Mouse (Mus musculus) hindbrain, embryonic 12.5 days (tissue): ENCODE measurements around the gene Trim27. TPM values are rescaled to one million over a fixed set of nuclear protein-coding genes. Genes with fewer than 3 reads are reported as not detected.

Source experiments
- ATAC-seq: fragments of 200-750 bp; cut with Nextera tagmentation; 2 replicates; pipeline ENCODE4 v1.8.0; 2017; ENCODE audit warnings: moderate TSS enrichment; ENCODE audit not compliant: low FRiP score
- H3K27ac ChIP-seq: fragments of 300-500 bp; sonication (generic); 2 replicates; pipeline ENCODE4 v1.5.1; 2016; ENCODE audit warnings: mild to moderate bottlenecking
- H3K27me3 ChIP-seq: fragments of 300-500 bp; sonication (generic); 2 replicates; pipeline ENCODE4 v1.6.1; 2016; ENCODE audit warnings: mild to moderate bottlenecking
- H3K36me3 ChIP-seq: fragments of 300-500 bp; sonication (generic); 2 replicates; pipeline ENCODE4 v1.6.1; 2016; ENCODE audit warnings: mild to moderate bottlenecking
- H3K4me1 ChIP-seq: fragments of 300-500 bp; sonication (generic); 2 replicates; pipeline ENCODE4 v1.6.1; 2016
- H3K4me2 ChIP-seq: fragments of 300-500 bp; sonication (generic); replicated peaks from 2 replicates; pipeline ENCODE4 v1.6.1; 2016; ENCODE audit warnings: mild to moderate bottlenecking
- H3K4me3 ChIP-seq: fragments of 300-500 bp; sonication (generic); 2 replicates; pipeline ENCODE4 v1.5.1; 2016; ENCODE audit warnings: mild to moderate bottlenecking
- H3K9ac ChIP-seq: fragments of 300-500 bp; sonication (generic); 2 replicates; pipeline ENCODE4 v1.6.1; 2016; ENCODE audit warnings: mild to moderate bottlenecking, moderate library complexity
- H3K9me3 ChIP-seq: fragments of 300-500 bp; sonication (generic); replicated peaks from 2 replicates; pipeline ENCODE4 v1.6.1; 2016; ENCODE audit warnings: mild to moderate bottlenecking
- WGBS: fragments of 180-500 bp; shearing (Covaris S2); methylation state at CpG from one replicate; pipeline ENCODE4 v1.1.7; 2016; 5-methylcytosine and 5-hydroxymethylcytosine counted together
- polyA plus RNA-seq: library from polyadenylated mRNA; unstranded; fragments of >200 nt; fragmentation: Nextera tagmentation; extraction: Ambion mirVana; gene quantifications from 2 replicates; pipeline ENCODE4 v1.2.1, GENCODE M21; 2016

Trim27 gene
- polyA plus RNA-seq, 1 experiment from 2014 or later = 130 TPM

GRCm38 (mm10) chr13:21166936-21167909, 12.0 kb upstream of the Trim27 start:
- peak overlapping the region; percentile 86 for H3K4me2 ChIP-seq
- H3K27ac ChIP-seq = no peak overlapping the region; the same call in 1 of the 2 replicates
- peaks cover 7% of the 10 kb centered on the region for H3K4me1 ChIP-seq
- peak; percentile 49 for ATAC-seq
- no peaks in the 10 kb centered on the region for H3K36me3 ChIP-seq
- H3K9ac ChIP-seq = peak overlapping the region; percentile 49
- peak overlapping the region; percentile 52 for H3K4me3 ChIP-seq
- WGBS = 2% methylated on average over 27 of the region's 27 CpGs
- H3K27me3 ChIP-seq = no peaks in the 10 kb centered on the region; the same call in 1 of the 2 replicates
- H3K9me3 ChIP-seq = no peaks in the 10 kb centered on the region

DNA sequence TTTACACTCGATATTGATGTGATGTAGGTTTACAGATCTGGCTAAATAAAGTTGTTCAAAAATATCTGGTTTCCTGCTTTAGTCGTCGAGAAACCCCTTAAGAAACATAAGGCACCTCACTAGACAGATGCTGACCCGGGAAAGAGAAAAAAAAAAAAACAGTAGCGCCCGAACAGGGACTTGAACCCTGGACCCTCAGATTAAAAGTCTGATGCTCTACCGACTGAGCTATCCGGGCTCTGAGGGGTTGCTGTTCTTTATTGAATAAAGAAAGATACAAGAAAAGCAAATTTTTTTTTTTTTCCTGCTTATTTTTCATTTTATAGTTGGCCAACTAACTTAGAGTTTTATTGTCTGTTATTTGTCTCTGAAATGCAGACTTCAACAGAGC, 11.3 kb upstream of the Trim27 start:
- H3K9ac ChIP-seq = 0 out of 2 replicates have a peak overlapping the region, but pooled peaks have one; percentile 50
- H3K4me2 ChIP-seq = peak overlapping the region; percentile 86
- no peak; the same call in 1 of the 2 replicates for ATAC-seq
- H3K4me1 ChIP-seq = peaks cover 11% of the 10 kb centered on the region
- 2% methylated on average over 8 of the region's 8 CpGs for WGBS
- no peaks in the 10 kb centered on the region; the same call in 1 of the 2 replicates for H3K27me3 ChIP-seq
- H3K27ac ChIP-seq = no peak overlapping the region
- no peaks in the 10 kb centered on the region for H3K9me3 ChIP-seq
- no peaks in the 10 kb centered on the region for H3K36me3 ChIP-seq
- H3K4me3 ChIP-seq = peak overlapping the region; percentile 52

- 1% methylated on average over 16 of the region's 16 CpGs for WGBS
- Histone ChIP-seq H3K4me2 (peak overlapping the region; percentile 86), H3K9me3 (no peaks in the 10 kb centered on the region), H3K36me3 (no peaks in the 10 kb centered on the region), H3K27ac (no peak overlapping the region), H3K4me3 (peak overlapping the region; percentile 52), H3K9ac (peak overlapping the region; percentile 50), H3K4me1 (peaks cover 11% of the 10 kb centered on the region), H3K27me3 (no peaks in the 10 kb centered on the region; the same call in 1 of the 2 replicates)
- ATAC-seq = no peak
Observed at GRCm38 (mm10) chr13:21168371-21169011, 10.8 kb upstream of the Trim27 start.

GRCm38 (mm10) chr13:21169121-21169656, 10.1 kb upstream of the Trim27 start:
- no peaks in the 10 kb centered on the region; the same call in 1 of the 2 replicates for H3K27me3 ChIP-seq
- H3K4me3 ChIP-seq = peak overlapping the region; percentile 52
- no peak for ATAC-seq
- peaks cover 11% of the 10 kb centered on the region for H3K4me1 ChIP-seq
- no peak overlapping the region for H3K27ac ChIP-seq
- H3K4me2 ChIP-seq = peak overlapping the region; percentile 86
- H3K36me3 ChIP-seq = no peaks in the 10 kb centered on the region
- peak overlapping the region; percentile 50; the same call in 1 of the 2 replicates for H3K9ac ChIP-seq
- WGBS = 4% methylated on average over 14 of the region's 14 CpGs
- H3K9me3 ChIP-seq = no peaks in the 10 kb centered on the region

DNA sequence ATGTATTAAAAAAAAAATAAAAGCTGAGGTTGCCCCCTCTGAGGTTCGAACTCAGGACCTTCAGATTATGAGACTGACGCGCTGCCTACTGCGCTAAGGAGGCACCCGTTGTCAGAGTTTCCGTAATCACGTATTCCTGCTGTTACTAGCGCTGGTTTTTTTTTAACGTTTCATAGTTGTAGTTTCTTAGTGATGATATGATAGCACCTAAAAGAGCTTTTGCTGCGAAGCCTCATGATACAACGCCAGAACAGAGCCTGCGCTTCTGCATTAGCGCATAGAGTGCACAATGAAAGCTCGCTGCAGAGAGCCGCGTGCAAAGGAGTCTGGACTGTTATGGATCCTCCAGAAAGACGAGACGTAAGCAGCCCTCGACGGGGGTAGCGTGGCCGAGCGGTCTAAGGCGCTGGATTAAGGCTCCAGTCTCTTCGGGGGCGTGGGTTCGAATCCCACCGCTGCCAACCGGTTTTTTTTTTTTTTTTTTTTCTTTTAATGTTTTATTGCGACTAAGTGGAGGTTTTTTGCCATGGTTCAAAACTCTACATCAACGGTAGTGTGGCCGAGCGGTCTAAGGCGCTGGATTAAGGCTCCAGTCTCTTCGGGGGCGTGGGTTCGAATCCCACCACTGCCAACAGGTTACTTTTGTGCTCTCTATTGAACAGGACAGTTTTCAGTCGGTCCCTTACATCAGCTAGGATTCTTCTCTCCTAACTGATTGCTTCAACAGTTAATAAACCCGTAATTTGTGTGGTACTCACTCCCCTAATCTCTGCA, 9.4 kb upstream of the Trim27 start:
- Histone ChIP-seq H3K9me3 (no peaks in the 10 kb centered on the region), H3K36me3 (no peaks in the 10 kb centered on the region), H3K27ac (no peak overlapping the region), H3K4me3 (peak overlapping the region; percentile 52), H3K4me2 (peak overlapping the region; percentile 86), H3K4me1 (peaks cover 11% of the 10 kb centered on the region), H3K27me3 (no peaks in the 10 kb centered on the region), H3K9ac (no peak overlapping the region)
- peak; percentile 79 for ATAC-seq
- WGBS = under 1% methylated on average over 39 of the region's 39 CpGs

GRCm38 (mm10) chr13:21170431-21171155, 8.7 kb upstream of the Trim27 start:
- H3K9me3 ChIP-seq = no peaks in the 10 kb centered on the region
- H3K36me3 ChIP-seq = no peaks in the 10 kb centered on the region
- H3K9ac ChIP-seq = peak overlapping the region; percentile 49; the same call in 1 of the 2 replicates
- peak overlapping the region; percentile 86 for H3K4me2 ChIP-seq
- 32% methylated on average over 17 of the region's 17 CpGs for WGBS
- no peaks in the 10 kb centered on the region for H3K27me3 ChIP-seq
- H3K4me3 ChIP-seq = peak overlapping the region; percentile 52
- H3K4me1 ChIP-seq = peaks cover 11% of the 10 kb centered on the region
- H3K27ac ChIP-seq = no peak overlapping the region
- ATAC-seq = no peak

- H3K27ac ChIP-seq = no peak overlapping the region
- no peaks in the 10 kb centered on the region for H3K9me3 ChIP-seq
- peak overlapping the region; percentile 86 for H3K4me2 ChIP-seq
- H3K9ac ChIP-seq = peak overlapping the region; percentile 49; the same call in 1 of the 2 replicates
- peak overlapping the region; percentile 41 for H3K4me3 ChIP-seq
- no peak for ATAC-seq
- no peaks in the 10 kb centered on the region for H3K27me3 ChIP-seq
- H3K4me1 ChIP-seq = peaks cover 11% of the 10 kb centered on the region
- WGBS = 9% methylated on average over 15 of the region's 15 CpGs
- H3K36me3 ChIP-seq = no peaks in the 10 kb centered on the region
Observed at GRCm38 (mm10) chr13:21171156-21171530, 8.1 kb upstream of the Trim27 start.

DNA sequence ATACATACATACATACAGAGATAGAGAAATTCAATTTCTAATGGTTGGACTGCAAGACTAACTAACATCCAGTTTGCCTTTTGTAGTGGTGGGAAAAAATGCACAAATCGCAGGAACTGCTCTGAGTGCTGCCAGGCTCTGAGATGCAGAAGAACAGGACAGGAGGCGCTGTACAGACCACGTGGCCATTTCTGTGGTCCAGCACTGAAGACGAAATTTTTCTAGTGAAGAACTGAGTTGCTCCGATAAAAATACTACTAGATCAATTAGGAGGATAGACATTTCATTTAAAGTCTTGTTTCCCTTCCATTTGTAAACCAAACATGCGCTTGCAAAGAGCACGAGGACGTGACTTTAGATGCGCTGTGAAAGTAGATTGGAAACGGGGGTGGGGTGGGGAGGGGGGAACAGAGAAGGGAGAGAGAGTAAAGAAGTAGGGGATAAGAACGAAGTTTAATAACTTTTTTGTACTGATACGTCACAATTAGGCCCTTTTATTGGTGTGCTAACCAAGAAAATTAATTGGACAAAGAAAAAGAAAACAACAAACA, 7.6 kb upstream of the Trim27 start:
- Histone ChIP-seq H3K27ac (no peak overlapping the region), H3K27me3 (no peaks in the 10 kb centered on the region), H3K4me2 (peak overlapping the region; percentile 86), H3K9ac (no peak overlapping the region), H3K9me3 (no peaks in the 10 kb centered on the region), H3K36me3 (no peaks in the 10 kb centered on the region), H3K4me3 (peak overlapping the region; percentile 41), H3K4me1 (peaks cover 11% of the 10 kb centered on the region)
- no peak for ATAC-seq
- WGBS = under 1% methylated on average over 12 of the region's 12 CpGs

GRCm38 (mm10) chr13:21172241-21173027, 6.8 kb upstream of the Trim27 start:
- Histone ChIP-seq H3K4me3 (peak overlapping the region; percentile 41), H3K27me3 (no peaks in the 10 kb centered on the region), H3K4me1 (peaks cover 11% of the 10 kb centered on the region), H3K36me3 (no peaks in the 10 kb centered on the region), H3K9ac (no peak overlapping the region), H3K27ac (no peak overlapping the region), H3K9me3 (no peaks in the 10 kb centered on the region), H3K4me2 (peak overlapping the region; percentile 86)
- ATAC-seq = peak; percentile 49
- WGBS = under 1% methylated on average over 16 of the region's 16 CpGs

DNA sequence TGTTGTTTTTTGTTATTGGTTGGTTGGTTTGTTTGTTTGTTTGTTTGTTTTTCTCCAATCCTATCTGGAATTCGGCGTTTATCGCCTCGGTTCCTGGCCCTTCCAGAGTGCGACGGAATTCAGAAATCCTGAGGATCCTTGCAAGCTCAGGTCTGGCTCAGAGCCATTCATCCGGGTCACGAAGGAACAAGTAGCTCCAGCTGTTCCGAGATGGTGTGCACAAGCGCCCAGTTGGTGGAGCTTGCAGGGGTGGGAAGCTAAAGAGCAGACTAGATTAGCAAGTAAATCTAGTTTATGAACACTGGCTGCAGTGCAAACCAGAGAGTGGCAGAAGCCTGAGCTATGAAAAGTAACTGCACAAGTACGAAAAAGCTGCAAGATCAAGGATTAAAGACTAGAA, 6.2 kb upstream of the Trim27 start:
- no peak for ATAC-seq
- WGBS = under 1% methylated on average over 11 of the region's 11 CpGs

More for the DNA sequence above, 6.2 kb upstream of the Trim27 start:
- Histone ChIP-seq H3K4me2 (peak overlapping the region; percentile 86), H3K4me3 (peak overlapping the region; percentile 35), H3K4me1 (peaks cover 11% of the 10 kb centered on the region), H3K9me3 (no peaks in the 10 kb centered on the region), H3K36me3 (no peaks in the 10 kb centered on the region), H3K9ac (peak overlapping the region; percentile 49), H3K27me3 (no peaks in the 10 kb centered on the region), H3K27ac (no peak overlapping the region)
